Mouse (Mus musculus) megakaryocyte, embryonic 14.5 days (primary cell): ENCODE data around the gene Mink1. TPM values are rescaled to one million over a fixed set of nuclear protein-coding genes. Genes with fewer than 3 reads are reported as not detected.

ENCODE experiments used
- H3K27me3 ChIP-seq: replicated peaks from 2 replicates; pipeline ENCODE3; 2012; ENCODE audit warnings: inconsistent platforms
- H3K36me3 ChIP-seq: replicated peaks from 2 replicates; pipeline ENCODE3; 2012; ENCODE audit warnings: low read length, inconsistent platforms, mixed read lengths
- H3K4me1 ChIP-seq: 2 replicates; pipeline ENCODE4 v1.6.1; 2012; ENCODE audit warnings: inconsistent platforms
- H3K4me3 ChIP-seq: replicated peaks from 2 replicates; pipeline ENCODE3; 2012; ENCODE audit warnings: moderate library complexity, mild to moderate bottlenecking, inconsistent platforms
- H3K9me3 ChIP-seq: 2 replicates; pipeline ENCODE4 v1.6.1; 2012; ENCODE audit warnings: inconsistent platforms
- FLI1 ChIP-seq: IDR thresholded peaks from 2 replicates; pipeline ENCODE4 v1.6.1; 2012; ENCODE audit warnings: low read length, inconsistent platforms, mixed read lengths
- GATA1 ChIP-seq: IDR thresholded peaks from 3 replicates; pipeline ENCODE4 v1.6.1; 2012; ENCODE audit warnings: mixed read lengths, low read length, inconsistent platforms, borderline replicate concordance
- polyA plus RNA-seq: library from polyadenylated mRNA; stranded (reverse); fragments of >175 nt; gene quantifications from 2 replicates; pipeline ENCODE4 v1.2.3, GENCODE M21; 2012; ENCODE audit warnings: low replicate concordance; ENCODE audit not compliant: insufficient read depth

Mink1 gene
- polyA plus RNA-seq, 1 experiment, result 129 TPM

DNA sequence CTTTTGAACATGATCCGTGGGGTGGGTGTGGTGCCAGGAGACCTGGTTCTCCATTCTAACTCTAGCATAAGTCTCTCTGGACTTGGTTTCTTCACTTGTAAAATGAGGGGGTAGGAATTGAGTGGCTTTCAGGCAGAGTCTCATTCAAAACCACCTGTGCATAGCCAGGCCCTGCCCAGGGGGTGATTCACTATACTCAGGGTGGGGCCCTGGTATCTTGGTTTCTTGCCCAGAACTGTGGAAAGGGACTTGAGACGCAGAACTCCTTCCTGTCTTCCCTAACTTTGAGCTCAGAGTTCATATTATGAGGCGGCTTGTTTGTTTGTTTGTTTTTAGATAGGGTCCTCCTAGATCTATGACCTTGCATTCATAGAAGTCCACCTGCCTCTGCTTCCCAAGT, 14.5 kb downstream of the Mink1 start:
- Histone ChIP-seq H3K4me1 (peaks cover 96% of the 10 kb centered on the region), H3K36me3 (peaks cover 81% of the 10 kb centered on the region), H3K4me3 (no peak overlapping the region), H3K9me3 (no peaks in the 10 kb centered on the region), H3K27me3 (no peaks in the 10 kb centered on the region)
- TF ChIP-seq FLI1, result no peak
- TF ChIP-seq GATA1, result no peak

DNA sequence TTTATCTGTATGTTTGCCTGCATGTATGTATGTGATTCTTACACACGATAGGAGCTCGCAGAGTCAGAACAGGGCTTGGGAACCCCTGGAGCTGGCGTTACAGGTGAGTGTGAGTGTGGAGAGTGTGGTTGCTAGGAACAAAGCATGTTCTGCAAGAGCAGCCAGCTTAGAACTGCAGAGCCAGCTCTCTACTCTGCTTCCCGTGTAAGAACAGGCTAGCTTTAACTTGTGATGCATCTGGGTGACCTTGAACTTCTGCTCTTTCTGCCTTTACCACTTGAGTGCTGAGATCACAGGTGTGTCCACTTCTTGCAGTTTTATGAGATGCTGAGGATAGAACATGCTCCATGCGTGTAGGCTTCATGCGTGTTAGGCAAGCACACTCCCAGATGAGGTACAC, 16.3 kb downstream of the Mink1 start:
- Histone ChIP-seq H3K36me3 (peaks cover 67% of the 10 kb centered on the region), H3K27me3 (no peaks in the 10 kb centered on the region), H3K4me1 (peaks cover 96% of the 10 kb centered on the region), H3K4me3 (peak overlapping the region; percentile 88), H3K9me3 (no peaks in the 10 kb centered on the region)
- TF ChIP-seq GATA1 (no peak), FLI1 (no peak)

DNA sequence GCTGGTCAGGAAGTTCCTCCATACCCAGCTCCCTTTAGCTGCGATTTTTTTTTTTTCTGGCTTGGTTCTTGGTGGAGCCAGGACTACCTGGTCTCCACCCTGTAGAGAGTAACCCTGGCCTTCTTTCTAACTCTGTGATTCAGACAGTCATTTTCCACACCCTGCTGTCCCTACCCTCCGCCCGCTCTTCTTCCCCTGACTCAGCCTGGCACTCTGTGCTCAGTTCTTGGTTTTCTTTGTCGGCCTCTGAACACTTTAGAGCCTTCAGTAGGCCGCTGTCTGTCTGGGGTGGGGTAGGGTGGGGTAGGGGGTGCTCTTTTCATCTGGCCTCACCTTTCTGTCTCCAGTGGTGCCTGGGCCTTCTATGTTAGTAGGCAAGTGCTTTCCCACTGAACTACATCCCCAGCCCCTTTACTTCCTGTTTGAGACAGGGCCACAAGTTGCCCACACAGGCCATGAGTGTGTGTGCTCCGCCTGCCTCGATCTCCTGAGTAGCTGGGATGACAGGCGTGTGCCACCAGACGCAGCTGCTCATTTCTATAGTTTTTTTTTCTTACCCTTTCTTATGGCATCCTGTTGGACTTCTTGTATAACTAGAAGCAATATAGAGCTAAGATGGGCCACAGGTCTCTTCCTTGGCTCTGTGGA, 17.2 kb downstream of the Mink1 start:
- Histone ChIP-seq H3K9me3 (no peaks in the 10 kb centered on the region), H3K4me1 (peaks cover 96% of the 10 kb centered on the region), H3K27me3 (no peaks in the 10 kb centered on the region), H3K4me3 (peak overlapping the region; percentile 88), H3K36me3 (peaks cover 68% of the 10 kb centered on the region)
- TF ChIP-seq FLI1, result no peak

DNA sequence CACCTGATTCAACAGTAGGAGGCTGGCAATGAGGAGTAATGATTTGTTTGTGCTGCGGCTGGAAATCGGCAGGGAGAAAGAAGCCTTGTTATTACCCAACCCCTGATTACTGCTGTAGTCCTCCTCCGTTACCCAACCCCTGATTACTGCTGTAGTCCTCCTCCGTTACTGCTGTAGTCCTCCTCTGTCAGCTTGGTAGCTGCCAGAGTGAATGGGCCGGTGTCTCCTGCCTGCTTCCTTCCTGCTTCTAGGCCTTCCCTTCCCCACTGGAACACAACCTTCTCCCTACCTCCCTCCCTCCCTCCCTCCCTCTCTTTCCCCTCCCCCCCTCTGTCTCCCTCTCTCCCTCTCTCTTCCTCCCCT, 17.7 kb downstream of the Mink1 start:
- H3K4me1 ChIP-seq, result peaks cover 96% of the 10 kb centered on the region

DNA sequence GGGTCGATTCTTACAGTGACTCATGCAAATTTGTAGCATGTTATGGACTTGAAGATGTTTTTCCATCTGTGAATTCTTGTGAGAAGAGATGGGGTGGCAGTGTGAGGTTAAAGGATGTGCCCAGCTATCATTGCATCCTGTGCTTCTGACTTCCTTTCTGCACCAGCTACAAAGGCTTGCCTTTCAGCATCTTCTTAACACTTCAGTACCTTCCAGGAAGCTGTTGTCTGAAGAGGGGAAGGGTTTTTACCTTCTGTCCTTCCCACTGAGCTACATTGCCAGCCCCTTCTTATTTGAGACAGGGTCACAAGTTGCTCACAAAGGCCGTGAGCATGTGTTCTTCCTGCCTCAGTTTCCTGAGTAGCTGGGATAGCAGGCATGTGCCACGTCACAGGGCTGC, 18.2 kb downstream of the Mink1 start:
- TF ChIP-seq FLI1 (no peak), GATA1 (no peak)
- H3K27me3 ChIP-seq, result no peaks in the 10 kb centered on the region
- H3K9me3 ChIP-seq, result no peaks in the 10 kb centered on the region
- H3K36me3 ChIP-seq, result peaks cover 71% of the 10 kb centered on the region
- H3K4me1 ChIP-seq, result peaks cover 100% of the 10 kb centered on the region
- H3K4me3 ChIP-seq, result peak overlapping the region; percentile 83

More for the DNA sequence above, 17.7 kb downstream of the Mink1 start:
- TF ChIP-seq FLI1 (no peak), GATA1 (no peak)
- Histone ChIP-seq H3K4me3 (peak overlapping the region; percentile 88), H3K36me3 (peaks cover 67% of the 10 kb centered on the region), H3K9me3 (no peaks in the 10 kb centered on the region), H3K27me3 (no peaks in the 10 kb centered on the region)

DNA sequence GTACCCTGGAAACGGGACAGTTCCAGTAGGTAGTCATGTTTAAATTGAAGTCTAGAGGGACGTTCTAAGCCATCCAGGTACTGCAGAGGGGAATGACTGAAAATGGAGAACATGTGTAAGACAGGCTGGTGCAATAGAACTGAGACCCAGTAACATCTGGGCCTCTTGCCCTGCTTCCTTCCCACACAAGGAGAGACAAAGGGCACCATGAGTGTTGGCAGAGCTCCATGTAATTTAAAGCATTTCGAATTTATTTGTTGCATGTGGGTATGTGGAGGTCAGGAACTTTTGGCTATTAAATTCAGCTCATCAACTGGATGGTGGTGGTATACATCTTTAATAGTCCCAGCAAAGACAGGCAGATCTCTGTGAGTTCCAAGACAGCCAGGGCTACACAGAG, 19.5 kb downstream of the Mink1 start:
- peak overlapping the region; percentile 20 for H3K4me3 ChIP-seq
- H3K9me3 ChIP-seq, result no peaks in the 10 kb centered on the region
- H3K36me3 ChIP-seq, result peaks cover 67% of the 10 kb centered on the region
- no peaks in the 10 kb centered on the region for H3K27me3 ChIP-seq
- no peak for TF ChIP-seq GATA1
- no peak for TF ChIP-seq FLI1
- H3K4me1 ChIP-seq, result peaks cover 100% of the 10 kb centered on the region

DNA sequence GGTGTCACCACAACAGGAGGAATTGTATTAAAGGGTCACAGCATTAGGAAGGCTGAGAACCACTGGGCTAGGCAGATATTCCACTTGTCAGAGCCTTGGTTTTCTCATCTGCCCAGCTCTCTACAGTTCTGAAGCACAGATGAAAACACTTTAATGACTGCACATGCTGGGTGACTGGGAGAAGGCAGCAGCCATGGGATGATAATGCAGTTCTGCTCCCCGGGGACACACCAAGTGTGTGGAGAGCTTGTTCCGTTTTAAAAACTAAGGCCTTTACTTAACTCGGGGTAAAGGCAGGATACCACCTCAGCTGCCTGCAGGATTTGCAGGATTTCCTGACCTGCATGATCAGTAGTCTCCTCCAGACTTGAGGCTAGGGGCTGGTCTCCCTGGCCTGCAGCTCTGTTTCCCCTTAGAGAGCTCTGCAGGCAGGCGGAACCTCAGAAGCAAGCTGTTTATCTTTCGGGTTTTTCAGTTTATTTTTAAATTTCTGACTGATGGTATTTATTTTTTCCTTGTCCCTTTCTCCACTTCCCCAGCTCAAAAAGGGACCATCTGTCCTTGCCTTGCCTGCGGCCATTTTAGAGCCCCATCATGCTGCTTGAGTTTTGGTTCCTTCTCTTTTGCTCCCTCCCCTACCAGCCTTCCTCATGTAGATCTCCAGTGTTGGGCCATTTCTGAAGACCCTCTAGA, 20.5 kb downstream of the Mink1 start:
- Histone ChIP-seq H3K4me1 (peaks cover 100% of the 10 kb centered on the region), H3K9me3 (no peaks in the 10 kb centered on the region), H3K36me3 (peaks cover 67% of the 10 kb centered on the region), H3K27me3 (no peaks in the 10 kb centered on the region), H3K4me3 (peak overlapping the region; percentile 79)
- TF ChIP-seq FLI1, result no peak
- TF ChIP-seq GATA1, result no peak; the same call in 2 of the 3 replicates

DNA sequence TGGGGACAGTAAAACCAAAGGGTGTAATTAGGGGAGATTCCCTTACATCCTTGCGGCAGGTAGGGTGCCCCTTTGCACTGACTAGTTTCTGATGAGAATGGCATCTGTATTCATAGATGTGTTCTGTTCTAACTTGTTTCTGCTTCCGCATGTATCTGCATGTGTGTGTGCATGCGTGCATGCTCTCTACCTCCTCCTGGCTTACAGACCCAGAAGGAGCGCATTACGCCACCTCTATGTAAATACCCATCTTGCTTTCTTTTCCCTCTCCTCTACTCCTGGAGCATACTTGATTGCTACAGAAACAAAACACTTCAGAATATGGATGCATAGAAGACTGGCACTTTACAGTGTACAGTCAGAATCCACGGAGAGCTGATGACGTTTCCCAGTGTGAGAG, 21.1 kb downstream of the Mink1 start:
- Histone ChIP-seq H3K4me1 (peaks cover 100% of the 10 kb centered on the region), H3K36me3 (peaks cover 68% of the 10 kb centered on the region), H3K4me3 (peak overlapping the region; percentile 79), H3K27me3 (no peaks in the 10 kb centered on the region), H3K9me3 (no peaks in the 10 kb centered on the region)
- TF ChIP-seq GATA1, result no peak
- TF ChIP-seq FLI1, result no peak

DNA sequence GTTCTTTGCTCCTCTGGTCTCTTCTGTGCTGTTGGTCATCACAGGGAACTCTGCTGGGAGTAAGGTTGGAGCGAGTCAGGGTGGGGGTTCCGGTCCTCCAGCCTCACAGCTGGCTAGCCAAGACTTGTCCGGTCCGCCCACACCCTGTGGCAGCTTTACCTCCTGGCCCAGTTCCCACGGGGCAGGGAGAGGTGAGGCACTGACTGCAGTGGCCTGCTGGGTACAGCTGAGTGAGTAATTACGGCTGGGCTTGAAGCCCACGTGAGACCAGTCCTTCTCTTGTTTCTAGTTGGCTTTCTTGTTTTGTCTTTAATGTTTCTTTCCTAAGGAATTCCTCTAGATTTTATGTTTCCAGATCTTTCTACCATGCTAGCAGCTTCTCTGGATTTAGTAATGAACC, 22.8 kb downstream of the Mink1 start:
- no peaks in the 10 kb centered on the region for H3K9me3 ChIP-seq
- H3K36me3 ChIP-seq, result peaks cover 68% of the 10 kb centered on the region
- H3K4me3 ChIP-seq, result peak overlapping the region; percentile 62
- TF ChIP-seq GATA1 (no peak), FLI1 (no peak)
- no peaks in the 10 kb centered on the region for H3K27me3 ChIP-seq
- H3K4me1 ChIP-seq, result peaks cover 98% of the 10 kb centered on the region

DNA sequence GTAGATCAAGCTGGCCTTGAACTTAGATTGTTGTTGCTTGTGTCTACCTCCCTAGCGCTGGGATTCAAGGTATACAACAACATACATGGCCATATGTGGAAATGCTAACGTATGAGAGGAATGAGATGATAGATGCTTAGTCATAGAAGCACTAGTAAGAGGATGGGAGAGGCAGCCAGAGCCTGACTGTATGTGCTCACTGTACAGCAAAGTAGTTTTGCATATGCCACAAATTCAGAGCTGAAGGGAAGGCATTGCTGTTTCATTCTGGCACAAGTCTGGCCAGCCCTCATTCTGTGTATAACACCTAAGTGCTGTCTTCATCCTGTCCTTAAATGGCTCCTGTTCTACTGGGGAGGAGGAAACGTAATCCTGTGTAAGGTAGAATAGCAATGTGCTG, 23.6 kb downstream of the Mink1 start:
- Histone ChIP-seq H3K4me3 (peak overlapping the region; percentile 62), H3K4me1 (peaks cover 98% of the 10 kb centered on the region), H3K27me3 (no peaks in the 10 kb centered on the region), H3K9me3 (no peaks in the 10 kb centered on the region), H3K36me3 (peaks cover 68% of the 10 kb centered on the region)
- no peak for TF ChIP-seq FLI1

DNA sequence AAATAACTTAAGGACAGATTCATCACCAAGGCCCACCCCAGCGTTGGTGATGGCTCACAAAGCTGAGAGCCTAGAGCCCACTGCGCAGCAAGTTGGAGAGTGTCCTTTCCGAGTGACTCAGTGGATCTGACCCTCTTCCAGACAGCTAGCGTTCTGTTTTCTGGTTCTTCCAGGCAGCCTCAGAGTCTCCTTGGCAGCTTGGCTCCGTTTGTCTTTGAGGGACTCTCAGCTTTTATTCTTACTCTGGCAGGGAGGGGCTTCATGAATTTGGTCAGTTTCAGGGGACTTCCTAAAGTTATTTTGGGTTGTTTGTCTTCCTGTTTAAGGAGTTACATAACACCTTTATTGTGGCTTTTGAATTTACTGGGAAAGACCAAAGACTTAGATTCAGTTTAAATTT, 24.3 kb downstream of the Mink1 start:
- H3K4me3 ChIP-seq, result peak overlapping the region; percentile 48
- peaks cover 98% of the 10 kb centered on the region for H3K4me1 ChIP-seq

More for the DNA sequence above, 24.3 kb downstream of the Mink1 start:
- Histone ChIP-seq H3K27me3 (no peaks in the 10 kb centered on the region), H3K36me3 (peaks cover 64% of the 10 kb centered on the region), H3K9me3 (no peaks in the 10 kb centered on the region)
- TF ChIP-seq FLI1, result no peak
- no peak for TF ChIP-seq GATA1
